Mouse (Mus musculus): Measurements from ENCODE around the gene Pvrig. TPM values are rescaled to one million over a fixed set of nuclear protein-coding genes. Genes with fewer than 3 reads are reported as not detected.
"Not testable (repeated sequence)": the region's sequence is repeated elsewhere in the genome, so short reads cannot be mapped to it uniquely, and the experiment has no call there.

Gene Pvrig
- total RNA-seq (2021), result not detected
- long read RNA-seq, experiment 1, result 0 reads
- long read RNA-seq, experiment 2, result 0 reads

GRCm38 (mm10) chr5:138341661-138342060 lies at the start of gene Pvrig:
Pvrig (plus strand) TSS chr5:138341961.
- intact Hi-C loops (cut with DNase I), result no loop called here
- no peak for DNase-seq

- DNase-seq, result no peak
- intact Hi-C loops (cut with DNase I), result no loop called here
Observed at GRCm38 (mm10) chr5:138294158-138294557, 47.6 kb upstream of the Pvrig start.

GRCm38 (mm10) chr5:138299613-138300012 lies 42.1 kb upstream of the Pvrig start:
- no peak for DNase-seq
- intact Hi-C loops (cut with DNase I), result no loop called here

GRCm38 (mm10) chr5:138312795-138313194 lies 29.0 kb upstream of the Pvrig start:
- no peak for DNase-seq
- intact Hi-C loops (cut with DNase I), result no loop called here

GRCm38 (mm10) chr5:138343216-138343615 lies 1.5 kb downstream of the Pvrig start:
- no peak for DNase-seq
- intact Hi-C loops (cut with DNase I), result no loop called here

- DNase-seq; intact Hi-C loops (cut with DNase I): not testable (repeated sequence)
Observed at GRCm38 (mm10) chr5:138363208-138363607, 21.4 kb downstream of the Pvrig start.

- intact Hi-C loops (cut with DNase I); DNase-seq: not testable (repeated sequence)
Observed at GRCm38 (mm10) chr5:138365347-138365746, 23.6 kb downstream of the Pvrig start.

Other genes starting within 250 kb of the Pvrig start
- 10 to 100 TPM; 10.1 to 12.8 TPM for gene Zscan21, start 225.1 kb upstream of the Pvrig start, total RNA-seq (2021)
- gene Zfp113, start 186.2 kb upstream of the Pvrig start, total RNA-seq (2021), result 1 to 10 TPM; 2.5 to 5.4 TPM
- gene Cops6, start 180.9 kb upstream of the Pvrig start, total RNA-seq (2021), result 10 to 100 TPM; 92.5 to 95.9 TPM
- 1 to 10 TPM; 6.9 to 8.3 TPM for gene Ap4m1, start 170.0 kb upstream of the Pvrig start, total RNA-seq (2021)
- gene Mcm7, start 169.5 kb upstream of the Pvrig start, total RNA-seq (2021), result 1 to 10 TPM; 7.6 to 8.7 TPM
- gene Taf6, start 154.5 kb upstream of the Pvrig start, total RNA-seq (2021), result 10 to 100 TPM; 27.2 to 29.1 TPM
- gene Cnpy4, start 154.5 kb upstream of the Pvrig start, total RNA-seq (2021), result 1 to 10 TPM; 3.7 to 3.8 TPM
- gene Mblac1, start 147.6 kb upstream of the Pvrig start, total RNA-seq (2021), result 1 to 10 TPM; 1.4 to 1.6 TPM
- under 1 TPM; 0.10 to 0.35 TPM for gene Nxpe5, start 116.1 kb upstream of the Pvrig start, total RNA-seq (2021)
- 10 to 100 TPM; 45.2 to 49.9 TPM for gene Lamtor4, start 86.5 kb upstream of the Pvrig start, total RNA-seq (2021)
- 1 to 10 TPM; 2.2 to 3.3 TPM for gene BC037034, start 77.9 kb upstream of the Pvrig start, total RNA-seq (2021)
- under 1 TPM; 0.12 to 0.18 TPM for gene Gal3st4, start 69.1 kb upstream of the Pvrig start, total RNA-seq (2021)
- not detected for gene Gm43720, start 62.0 kb upstream of the Pvrig start, total RNA-seq (2021)
- not detected for gene Gpc2, start 62.0 kb upstream of the Pvrig start, total RNA-seq (2021)
- not detected for gene Stag3, start 61.7 kb upstream of the Pvrig start, total RNA-seq (2021)
- 1 to 10 TPM; 2.0 to 2.1 TPM for gene Zfp157, start 99.5 kb downstream of the Pvrig start, total RNA-seq (2021)
- not detected for gene 1700123K08Rik, start 222.8 kb downstream of the Pvrig start, total RNA-seq (2021)

Measured in gastrocnemius, postnatal 36 days (tissue).